23 mouse cellular contexts compared by ENCODE assay signal in the genomic region with DNA sequence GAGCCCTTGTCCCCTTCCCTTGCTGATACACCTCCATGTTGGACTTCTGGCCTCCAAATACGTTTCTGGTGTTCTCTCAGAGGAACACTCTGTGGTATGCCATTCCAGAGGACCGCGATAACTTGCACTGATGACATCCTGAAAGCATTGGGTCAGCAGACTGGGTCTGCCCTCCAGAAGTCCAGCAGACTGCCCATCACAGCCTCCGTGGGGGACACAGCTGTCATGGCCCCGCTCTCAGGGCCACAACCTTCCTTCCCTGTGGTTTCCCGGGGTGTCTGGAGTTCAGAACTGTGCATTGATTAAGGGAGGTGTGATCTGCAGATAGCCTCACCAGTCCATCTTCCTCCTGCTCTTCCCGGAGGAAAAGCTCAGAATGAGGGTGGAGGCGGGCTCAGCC. TPM values are rescaled to one million over a fixed set of nuclear protein-coding genes. Genes with fewer than 3 reads are reported as not detected.
A peak's percentile ranks its signal among the peaks of the same experiment; 100 is the strongest.
DNase-seq lines count a peak whose midpoint lies in the region; ATAC-seq and TF ChIP-seq lines count a peak whose summit lies in the region.
"Had no signal": no experiment of that assay in that cellular context is flagged by ENCODE, and none has a peak within 500 bp of the region (broad histone marks: within the 10 kb centered on the region; RNA-seq: fewer than 3 reads in every experiment).

No protein-coding gene starts in this region.

- peaks cover 12% of the 10 kb centered on the region for H3K27me3 ChIP-seq in kidney, postnatal 0 days (ENCODE audit: insufficient read depth, low read length)
- H3K27me3 ChIP-seq in megakaryocyte, embryonic 14.5 days (replicated peaks) = peaks cover 6% of the 10 kb centered on the region
- H3K27me3 ChIP-seq in myocyte (ENCODE audit: control insufficient read depth, insufficient read depth, insufficient read length) = no peaks in the 10 kb centered on the region
- H3K27me3 ChIP-seq in midbrain, embryonic 16.5 days (ENCODE audit: control insufficient read depth, insufficient read depth, low read depth, low read length) = peaks cover 37% of the 10 kb centered on the region

- peaks cover 12% of the 10 kb centered on the region; the same call in 1 of the 2 replicates for H3K36me3 ChIP-seq in kidney, postnatal 0 days (ENCODE audit: insufficient read depth, low read length)
- H3K36me3 ChIP-seq in megakaryocyte, embryonic 14.5 days (replicated peaks; ENCODE audit: low read length) = peaks cover 32% of the 10 kb centered on the region
- H3K36me3 ChIP-seq in myocyte (ENCODE audit: control insufficient read depth, insufficient read depth) = peaks cover 5% of the 10 kb centered on the region
- peaks cover 16% of the 10 kb centered on the region for H3K36me3 ChIP-seq in midbrain, embryonic 16.5 days (ENCODE audit: control insufficient read depth, insufficient read depth, low read length)

- H3K27ac ChIP-seq in kidney, postnatal 0 days = no peak overlapping the region
- H3K27ac ChIP-seq in midbrain, embryonic 16.5 days (ENCODE audit: low read length) = no peak overlapping the region
- H3K27ac ChIP-seq: heart, embryonic 13.5 days; hindbrain, embryonic 12.5 days; hindbrain, embryonic 15.5 days had no signal

- no peak for ATAC-seq in kidney, postnatal 0 days (replicated peaks; ENCODE audit: low FRiP score, low read depth)
- no peak for ATAC-seq in megakaryocyte, adult 5-6 weeks (ENCODE audit: poor library complexity, severe bottlenecking)
- ATAC-seq in midbrain, embryonic 16.5 days = no peak
- ATAC-seq: activated CD4-positive, CD25-positive, alpha-beta regulatory T cell, adult 4 months; forebrain, embryonic 14.5 days had no signal

- no peaks in the 10 kb centered on the region for H3K79me2 ChIP-seq in myocyte (ENCODE audit: control insufficient read depth, insufficient read depth)

- no peak overlapping the region for H3K4me3 ChIP-seq in kidney, postnatal 0 days (replicated peaks; ENCODE audit: low read depth, low read length)
- H3K4me3 ChIP-seq in megakaryocyte, embryonic 14.5 days (replicated peaks) = peak overlapping the region; percentile 7
- H3K4me3 ChIP-seq in myocyte = no peak overlapping the region
- H3K4me3 ChIP-seq in midbrain, embryonic 16.5 days (ENCODE audit: low read depth, low read length) = no peak overlapping the region
- H3K4me3 ChIP-seq: heart, embryonic 13.5 days; hindbrain, embryonic 12.5 days; hindbrain, embryonic 15.5 days had no signal

- TF ChIP-seq POLR2A in myocyte (IDR thresholded peaks at IDR 0.05; ENCODE audit: insufficient read length, low read depth) = no peak

- no peak for TF ChIP-seq CTCF in kidney, postnatal 0 days (IDR thresholded peaks at IDR 0.05; ENCODE audit: low read depth)

- 0 out of 2 replicates have a peak overlapping the region, but pooled peaks have one; percentile 9 for H3K9ac ChIP-seq in kidney, postnatal 0 days (ENCODE audit: low read depth, low read length)
- H3K9ac ChIP-seq in midbrain, embryonic 16.5 days (ENCODE audit: low read depth, low read length) = no peak overlapping the region
- H3K9ac ChIP-seq: hindbrain, embryonic 12.5 days; hindbrain, embryonic 15.5 days had no signal

- WGBS in kidney, postnatal 0 days = 68% methylated on average over 8 of the region's 8 CpGs
- 63% methylated on average over 8 of the region's 8 CpGs for WGBS in midbrain, embryonic 16.5 days

- peaks cover 13% of the 10 kb centered on the region; the same call in 1 of the 2 replicates for H3K4me1 ChIP-seq in kidney, postnatal 0 days (replicated peaks; ENCODE audit: insufficient read depth, low read length)
- peaks cover 91% of the 10 kb centered on the region for H3K4me1 ChIP-seq in megakaryocyte, embryonic 14.5 days
- peaks cover 11% of the 10 kb centered on the region for H3K4me1 ChIP-seq in midbrain, embryonic 16.5 days (ENCODE audit: control insufficient read depth, insufficient read depth, low read length)

- H3ac ChIP-seq in myocyte (ENCODE audit: control insufficient read depth, insufficient read length) = no peak overlapping the region

- H3K9me3 ChIP-seq in kidney, postnatal 0 days (replicated peaks; ENCODE audit: low read length) = no peaks in the 10 kb centered on the region
- H3K9me3 ChIP-seq in megakaryocyte, embryonic 14.5 days = no peaks in the 10 kb centered on the region
- no peaks in the 10 kb centered on the region for H3K9me3 ChIP-seq in midbrain, embryonic 16.5 days (replicated peaks; ENCODE audit: control insufficient read depth, low read length, poor library complexity, severe bottlenecking)
- H3K9me3 ChIP-seq: heart, embryonic 13.5 days; hindbrain, embryonic 12.5 days; hindbrain, embryonic 15.5 days had no signal

- no peak overlapping the region for H3K4me2 ChIP-seq in kidney, postnatal 0 days (ENCODE audit: low read length)
- H3K4me2 ChIP-seq in myocyte (ENCODE audit: low read depth) = no peak overlapping the region
- H3K4me2 ChIP-seq in midbrain, embryonic 16.5 days (ENCODE audit: low read length) = no peak overlapping the region
- H3K4me2 ChIP-seq: heart, embryonic 13.5 days; hindbrain, embryonic 12.5 days; hindbrain, embryonic 15.5 days had no signal

- no peak for DNase-seq in kidney, postnatal 0 days (ENCODE audit: low spot score)
- DNase-seq in kidney, postnatal 14 days = no peak
- DNase-seq in urinary bladder, postnatal 10 days (ENCODE audit: low spot score) = no peak
- DNase-seq: adrenal gland, adult 8-10 months; adrenal gland, postnatal 25 days; cerebellum, adult 18-20 months; cerebellum, adult 9-10 months; cerebellum, postnatal 14 days; gastrocnemius, postnatal 25 days; heart, adult 18-20 months; heart, postnatal 14 days had no signal

TF ChIP-seq in myocyte, 11 proteins besides CTCF, POLR2A, EP300 and RAD21:
- TF ChIP-seq POLR2AphosphoS2 (IDR thresholded peaks at IDR 0.05; ENCODE audit: insufficient read length, low read depth) (no peak), MAX (IDR thresholded peaks at IDR 0.05; ENCODE audit: low read depth) (no peak), MYOD1 (IDR thresholded peaks at IDR 0.05; ENCODE audit: control insufficient read depth in 1 of 3, insufficient read length in 2 of 3, low read depth in 2 of 3) (peak in 1 of 3 experiments; percentile 51), TCF3 (IDR thresholded peaks at IDR 0.05; ENCODE audit: insufficient read length, low read depth) (no peak), SRF (IDR thresholded peaks at IDR 0.05; ENCODE audit: control insufficient read depth, insufficient read length, low read depth) (no peak), USF1 (IDR thresholded peaks at IDR 0.05; ENCODE audit: low read depth) (no peak), CEBPB (IDR thresholded peaks at IDR 0.05; ENCODE audit: insufficient read depth, poor library complexity, severe bottlenecking) (no peak), E2F4 (IDR thresholded peaks at IDR 0.05; ENCODE audit: insufficient read depth) (no peak), MYOG (IDR thresholded peaks at IDR 0.05; ENCODE audit: control insufficient read depth in 1 of 3, insufficient read depth in 1 of 3, insufficient read length in 2 of 3, low read depth in 2 of 3) (peak in 2 of 3 experiments; percentile 21 to 58), REST (IDR thresholded peaks at IDR 0.05; ENCODE audit: insufficient read depth, insufficient read length) (no peak), TCF12 (IDR thresholded peaks at IDR 0.05; ENCODE audit: insufficient read depth, poor library complexity, severe bottlenecking) (no peak)
TF ChIP-seq in myocyte: peak in this region for 2.

RNA-seq across cellular contexts. Expression of gene Snai3, which starts 2.0 kb away (rescaled TPM):
- 0.67 and 1.0 TPM in 2 replicates for polyA plus RNA-seq in kidney, postnatal 0 days (2015; fragmentation: Nextera tagmentation; extraction: Ambion mirVana)
- polyA plus RNA-seq in megakaryocyte, embryonic 14.5 days (2012; ENCODE audit: insufficient read depth, low replicate concordance) = 2.8 and 8.0 TPM in 2 replicates
- 0.09 and 0.25 TPM in 2 replicates for total RNA-seq in megakaryocyte, adult 5-6 weeks (2015)
- total RNA-seq in megakaryocyte, adult 5-6 weeks (2017) = not detected in 2 replicates
- 1.3 TPM for polyA plus RNA-seq in myocyte (2012; fragmentation: generic; extraction: Trizol)
- polyA plus RNA-seq in midbrain, embryonic 16.5 days (2015; fragmentation: Nextera tagmentation; extraction: Ambion mirVana) = not detected in 2 replicates
- total RNA-seq: adrenal gland, adult 8-10 months; adrenal gland, postnatal 25 days; hematopoietic stem cell, adult 5-6 weeks had no signal
- polyA plus RNA-seq: brain, embryonic 14.5 days; forebrain, embryonic 11.5 days; forebrain, embryonic 14.5 days; hindbrain, embryonic 12.5 days; hindbrain, embryonic 15.5 days had no signal

RNA-seq across cellular contexts. Expression of gene Rnf166, which starts 13.4 kb away (rescaled TPM):
- polyA plus RNA-seq in kidney, postnatal 0 days (2015; fragmentation: Nextera tagmentation; extraction: Ambion mirVana) = 44.0 and 44.5 TPM in 2 replicates
- polyA plus RNA-seq in megakaryocyte, embryonic 14.5 days (2012; ENCODE audit: insufficient read depth, low replicate concordance) = 86.9 and 219 TPM in 2 replicates
- total RNA-seq in megakaryocyte, adult 5-6 weeks (2015) = 42.0 and 48.6 TPM in 2 replicates
- total RNA-seq in megakaryocyte, adult 5-6 weeks (2017) = 50.8 and 59.5 TPM in 2 replicates
- 36.3 TPM for polyA plus RNA-seq in myocyte (2012; fragmentation: generic; extraction: Trizol)
- 35.0 and 36.4 TPM in 2 replicates for polyA plus RNA-seq in midbrain, embryonic 16.5 days (2015; fragmentation: Nextera tagmentation; extraction: Ambion mirVana)

RNA-seq across cellular contexts. Expression of gene Ctu2, which starts 13.4 kb away (rescaled TPM):
- polyA plus RNA-seq in kidney, postnatal 0 days (2015; fragmentation: Nextera tagmentation; extraction: Ambion mirVana) = 44.5 and 45.6 TPM in 2 replicates
- polyA plus RNA-seq in megakaryocyte, embryonic 14.5 days (2012; ENCODE audit: insufficient read depth, low replicate concordance) = 40.5 and 70.3 TPM in 2 replicates
- 13.5 and 16.2 TPM in 2 replicates for total RNA-seq in megakaryocyte, adult 5-6 weeks (2015)
- 4.7 and 7.7 TPM in 2 replicates for total RNA-seq in megakaryocyte, adult 5-6 weeks (2017)
- polyA plus RNA-seq in myocyte (2012; fragmentation: generic; extraction: Trizol) = 31.5 TPM
- 83.6 and 85.1 TPM in 2 replicates for polyA plus RNA-seq in midbrain, embryonic 16.5 days (2015; fragmentation: Nextera tagmentation; extraction: Ambion mirVana)

RNA-seq across cellular contexts. Expression of gene Mvd, which starts 19.3 kb away (rescaled TPM):
- polyA plus RNA-seq in kidney, postnatal 0 days (2015; fragmentation: Nextera tagmentation; extraction: Ambion mirVana) = 31.2 and 36.3 TPM in 2 replicates
- 66.0 and 142 TPM in 2 replicates for polyA plus RNA-seq in megakaryocyte, embryonic 14.5 days (2012; ENCODE audit: insufficient read depth, low replicate concordance)
- 9.8 and 10.3 TPM in 2 replicates for total RNA-seq in megakaryocyte, adult 5-6 weeks (2015)
- total RNA-seq in megakaryocyte, adult 5-6 weeks (2017) = 15.2 and 15.6 TPM in 2 replicates
- polyA plus RNA-seq in myocyte (2012; fragmentation: generic; extraction: Trizol) = 85.3 TPM
- polyA plus RNA-seq in midbrain, embryonic 16.5 days (2015; fragmentation: Nextera tagmentation; extraction: Ambion mirVana) = 72.8 and 84.6 TPM in 2 replicates

RNA-seq across cellular contexts. Expression of gene Cyba, which starts 29.8 kb away (rescaled TPM):
- polyA plus RNA-seq in kidney, postnatal 0 days (2015; fragmentation: Nextera tagmentation; extraction: Ambion mirVana) = 647 and 704 TPM in 2 replicates
- polyA plus RNA-seq in megakaryocyte, embryonic 14.5 days (2012; ENCODE audit: insufficient read depth, low replicate concordance) = 3,699 and 12,582 TPM in 2 replicates
- 547 and 634 TPM in 2 replicates for total RNA-seq in megakaryocyte, adult 5-6 weeks (2015)
- total RNA-seq in megakaryocyte, adult 5-6 weeks (2017) = 285 and 337 TPM in 2 replicates
- not detected for polyA plus RNA-seq in myocyte (2012; fragmentation: generic; extraction: Trizol)
- polyA plus RNA-seq in midbrain, embryonic 16.5 days (2015; fragmentation: Nextera tagmentation; extraction: Ambion mirVana) = 27.3 and 29.8 TPM in 2 replicates
